Mouse (Mus musculus): Measurements from ENCODE around the gene A530032D15Rik.
"Not testable (repeated sequence)": the region's sequence is repeated elsewhere in the genome, so short reads cannot be mapped to it uniquely, and the experiment has no call there.

DNA sequence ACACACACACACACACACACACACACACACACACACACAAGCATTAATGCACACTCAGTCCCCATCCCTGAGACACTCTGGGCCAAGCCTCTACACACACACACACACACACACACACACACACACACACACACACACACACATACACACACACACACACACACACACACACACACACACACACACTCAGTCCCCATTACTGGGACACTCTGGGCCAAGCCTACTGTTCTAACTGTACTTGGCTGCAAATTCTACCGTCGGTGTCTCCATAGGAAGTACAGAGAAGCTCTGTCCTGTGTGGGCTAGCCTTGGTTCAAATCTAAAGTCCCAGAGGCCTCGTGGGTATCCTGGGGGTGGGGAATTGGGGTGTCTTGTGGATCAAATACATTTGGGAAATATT, 1.2 kb upstream of the A530032D15Rik start:
- not testable (repeated sequence) for TF ChIP-seq GATA1, TAL1 (IDR thresholded peaks at IDR 0.05; ENCODE audit: low read length)

Measured in erythroblast, embryonic 14.5 days (primary cell).